Mouse (Mus musculus): ENCODE data around the gene Atxn2. TPM values are rescaled to one million over a fixed set of nuclear protein-coding genes. Genes with fewer than 3 reads are reported as not detected.
A peak's percentile ranks its signal among the peaks of the same experiment; 100 is the strongest.
"Not testable (repeated sequence)": the region's sequence is repeated elsewhere in the genome, so short reads cannot be mapped to it uniquely, and the experiment has no call there.

Atxn2 gene
- total RNA-seq, 1 experiment = 58.0 TPM

- Histone ChIP-seq H3K4me1 (ENCODE audit: control insufficient read depth in 2 of 2, insufficient read depth in 2 of 2, low read length in 2 of 2, poor library complexity in 1 of 2) (no peaks in the 10 kb centered on the region), H3K9ac (ENCODE audit: insufficient read depth, low read depth, low read length, poor library complexity, severe bottlenecking) (no peak overlapping the region), H3K36me3 (ENCODE audit: control insufficient read depth, insufficient read depth, low read length, poor library complexity, severe bottlenecking) (peaks cover 4% of the 10 kb centered on the region; the same call in 1 of the 2 replicates), H3K27ac (ENCODE audit: insufficient read depth, low read depth, low read length, poor library complexity, severe bottlenecking) (no peak overlapping the region), H3K9me3 (ENCODE audit: control insufficient read depth, insufficient read depth, low read depth, low read length) (no peaks in the 10 kb centered on the region), H3K4me3 (ENCODE audit: insufficient read depth in 1 of 2, low read depth in 1 of 2, low read length in 2 of 2, poor library complexity in 1 of 2, severe bottlenecking in 1 of 2) (no peak overlapping the region)
- in situ Hi-C loops (cut with MboI; ENCODE audit: low sequenced_read_pairs in 2 of 2, unreplicated experiment in 2 of 2) = no loop called here
- no peak for DNase-seq (ENCODE audit: low read depth, low spot score)
- TF ChIP-seq ZC3H11A (IDR thresholded peaks at IDR 0.05; ENCODE audit: borderline replicate concordance, low read depth, low read length) = no peak
- no peak for TF ChIP-seq HCFC1 (IDR thresholded peaks at IDR 0.05; ENCODE audit: borderline replicate concordance, insufficient read depth, low read length)
- TF ChIP-seq MAFK (IDR thresholded peaks at IDR 0.05; ENCODE audit: insufficient read depth, low read depth, low read length) = no peak
- no peak for TF ChIP-seq CHD2 (IDR thresholded peaks at IDR 0.05; ENCODE audit: low read depth, low read length)
- no peak for TF ChIP-seq ZNF384 (IDR thresholded peaks at IDR 0.05; ENCODE audit: low read depth, low read length)
Measured at GRCm38 (mm10) chr5:121730057-121730456, 18.9 kb downstream of the Atxn2 start.

DNA sequence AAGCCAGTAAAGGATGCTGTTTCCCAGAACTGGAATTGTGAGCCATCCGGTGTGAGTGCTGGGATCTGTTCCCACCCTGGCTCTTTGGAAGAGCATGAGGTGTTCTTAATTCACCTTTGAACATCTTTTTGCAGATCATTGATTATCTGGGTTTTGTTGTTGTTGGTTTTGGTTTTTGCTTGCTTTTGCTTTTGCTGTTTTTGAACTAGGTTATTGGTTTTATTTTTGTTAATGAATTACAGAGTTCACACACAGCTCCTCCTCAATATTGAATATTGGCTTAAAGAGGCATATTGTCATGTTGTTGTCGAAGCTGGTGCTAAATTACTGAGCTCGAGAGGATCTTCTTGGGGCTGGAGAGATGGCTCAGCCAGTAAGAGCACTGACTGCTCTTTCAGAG is 25.5 kb downstream of the Atxn2 start:
- Histone ChIP-seq H3K9ac (ENCODE audit: insufficient read depth, low read depth, low read length, poor library complexity, severe bottlenecking) (no peak overlapping the region), H3K4me3 (ENCODE audit: insufficient read depth in 1 of 2, low read depth in 1 of 2, low read length in 2 of 2, poor library complexity in 1 of 2, severe bottlenecking in 1 of 2) (no peak overlapping the region), H3K9me3 (ENCODE audit: control insufficient read depth, insufficient read depth, low read depth, low read length) (no peaks in the 10 kb centered on the region), H3K36me3 (ENCODE audit: control insufficient read depth, insufficient read depth, low read length, poor library complexity, severe bottlenecking) (peaks cover 4% of the 10 kb centered on the region; the same call in 1 of the 2 replicates), H3K4me1 (ENCODE audit: control insufficient read depth in 2 of 2, insufficient read depth in 2 of 2, low read length in 2 of 2, poor library complexity in 1 of 2) (no peaks in the 10 kb centered on the region), H3K27ac (ENCODE audit: insufficient read depth, low read depth, low read length, poor library complexity, severe bottlenecking) (no peak overlapping the region)
- in situ Hi-C loops (cut with MboI; ENCODE audit: low sequenced_read_pairs in 2 of 2, unreplicated experiment in 2 of 2) = no loop called here
- DNase-seq (ENCODE audit: low read depth, low spot score) = no peak
- TF ChIP-seq MAFK (IDR thresholded peaks at IDR 0.05; ENCODE audit: insufficient read depth, low read depth, low read length) = no peak
- no peak for TF ChIP-seq ZC3H11A (IDR thresholded peaks at IDR 0.05; ENCODE audit: borderline replicate concordance, low read depth, low read length)
- TF ChIP-seq HCFC1 (IDR thresholded peaks at IDR 0.05; ENCODE audit: borderline replicate concordance, insufficient read depth, low read length) = no peak
- TF ChIP-seq ZNF384 (IDR thresholded peaks at IDR 0.05; ENCODE audit: low read depth, low read length) = no peak
- no peak for TF ChIP-seq CHD2 (IDR thresholded peaks at IDR 0.05; ENCODE audit: low read depth, low read length)

GRCm38 (mm10) chr5:121738162-121738561 is 27.0 kb downstream of the Atxn2 start:
- H3K9me3 ChIP-seq (ENCODE audit: control insufficient read depth, insufficient read depth, low read depth, low read length); H3K4me3 ChIP-seq (ENCODE audit: insufficient read depth in 1 of 2, low read depth in 1 of 2, low read length in 2 of 2, poor library complexity in 1 of 2, severe bottlenecking in 1 of 2); H3K36me3 ChIP-seq (ENCODE audit: control insufficient read depth, insufficient read depth, low read length, poor library complexity, severe bottlenecking); H3K4me1 ChIP-seq (ENCODE audit: control insufficient read depth in 2 of 2, insufficient read depth in 2 of 2, low read length in 2 of 2, poor library complexity in 1 of 2); H3K27ac ChIP-seq (ENCODE audit: insufficient read depth, low read depth, low read length, poor library complexity, severe bottlenecking); in situ Hi-C loops (cut with MboI; ENCODE audit: low sequenced_read_pairs in 2 of 2, unreplicated experiment in 2 of 2); H3K9ac ChIP-seq (ENCODE audit: insufficient read depth, low read depth, low read length, poor library complexity, severe bottlenecking); DNase-seq (ENCODE audit: low read depth, low spot score): not testable (repeated sequence)
- 0 out of 2 replicates have a peak, but pooled peaks have one; percentile 58 for TF ChIP-seq ZNF384 (IDR thresholded peaks at IDR 0.05; ENCODE audit: low read depth, low read length)

DNA sequence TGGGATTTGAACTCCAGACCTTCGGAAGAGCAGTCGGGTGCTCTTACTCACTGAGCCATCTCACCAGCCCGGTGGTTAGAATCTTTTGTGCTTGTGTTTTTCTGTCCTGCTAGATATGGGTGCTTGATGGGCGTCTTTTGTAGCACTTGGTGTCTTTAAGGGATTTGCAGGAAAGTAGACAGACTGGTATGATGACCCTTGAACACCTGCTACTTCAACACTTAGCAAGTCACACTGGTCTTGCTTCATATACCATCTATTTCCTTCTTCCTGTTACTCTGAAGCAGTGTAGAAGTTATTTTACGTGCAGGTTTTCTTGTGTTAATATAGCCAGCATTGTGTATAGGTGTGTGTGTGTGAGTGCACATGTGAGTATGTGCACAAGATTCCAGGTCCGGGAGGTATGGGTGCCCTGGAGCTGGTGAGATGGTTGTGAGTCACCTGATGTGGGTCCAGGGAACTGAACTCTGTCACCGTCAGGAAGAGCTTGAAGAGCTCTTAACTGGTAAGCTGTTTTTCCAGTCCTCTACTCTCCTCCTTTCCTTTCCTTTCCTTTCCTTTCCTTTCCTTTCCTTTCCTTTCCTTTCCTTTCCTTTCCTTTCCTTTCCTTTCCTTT is 27.5 kb downstream of the Atxn2 start:
- H3K4me3 ChIP-seq (ENCODE audit: insufficient read depth in 1 of 2, low read depth in 1 of 2, low read length in 2 of 2, poor library complexity in 1 of 2, severe bottlenecking in 1 of 2) = no peak overlapping the region
- no peak overlapping the region for H3K9ac ChIP-seq (ENCODE audit: insufficient read depth, low read depth, low read length, poor library complexity, severe bottlenecking)
- in situ Hi-C loops (cut with MboI; ENCODE audit: low sequenced_read_pairs in 2 of 2, unreplicated experiment in 2 of 2) = no loop called here
- no peaks in the 10 kb centered on the region for H3K9me3 ChIP-seq (ENCODE audit: control insufficient read depth, insufficient read depth, low read depth, low read length)
- no peaks in the 10 kb centered on the region for H3K4me1 ChIP-seq (ENCODE audit: control insufficient read depth in 2 of 2, insufficient read depth in 2 of 2, low read length in 2 of 2, poor library complexity in 1 of 2)
- H3K36me3 ChIP-seq (ENCODE audit: control insufficient read depth, insufficient read depth, low read length, poor library complexity, severe bottlenecking) = peaks cover 4% of the 10 kb centered on the region; the same call in 1 of the 2 replicates
- H3K27ac ChIP-seq (ENCODE audit: insufficient read depth, low read depth, low read length, poor library complexity, severe bottlenecking) = no peak overlapping the region
- no peak for DNase-seq (ENCODE audit: low read depth, low spot score)
- TF ChIP-seq CHD2 (IDR thresholded peaks at IDR 0.05; ENCODE audit: low read depth, low read length) (no peak), HCFC1 (IDR thresholded peaks at IDR 0.05; ENCODE audit: borderline replicate concordance, insufficient read depth, low read length) (no peak), ZNF384 (IDR thresholded peaks at IDR 0.05; ENCODE audit: low read depth, low read length) (no peak), ZC3H11A (IDR thresholded peaks at IDR 0.05; ENCODE audit: borderline replicate concordance, low read depth, low read length) (no peak), MAFK (IDR thresholded peaks at IDR 0.05; ENCODE audit: insufficient read depth, low read depth, low read length) (no peak)

- Histone ChIP-seq H3K27ac (ENCODE audit: insufficient read depth, low read depth, low read length, poor library complexity, severe bottlenecking) (no peak overlapping the region), H3K4me1 (ENCODE audit: control insufficient read depth in 2 of 2, insufficient read depth in 2 of 2, low read length in 2 of 2, poor library complexity in 1 of 2) (no peaks in the 10 kb centered on the region), H3K4me3 (ENCODE audit: insufficient read depth in 1 of 2, low read depth in 1 of 2, low read length in 2 of 2, poor library complexity in 1 of 2, severe bottlenecking in 1 of 2) (no peak overlapping the region), H3K36me3 (ENCODE audit: control insufficient read depth, insufficient read depth, low read length, poor library complexity, severe bottlenecking) (no peaks in the 10 kb centered on the region; the same call in 1 of the 2 replicates), H3K9ac (ENCODE audit: insufficient read depth, low read depth, low read length, poor library complexity, severe bottlenecking) (no peak overlapping the region), H3K9me3 (ENCODE audit: control insufficient read depth, insufficient read depth, low read depth, low read length) (no peaks in the 10 kb centered on the region)
- in situ Hi-C loops (cut with MboI; ENCODE audit: low sequenced_read_pairs in 2 of 2, unreplicated experiment in 2 of 2) = no loop called here
- TF ChIP-seq ZNF384 (IDR thresholded peaks at IDR 0.05; ENCODE audit: low read depth, low read length) (no peak), CHD2 (IDR thresholded peaks at IDR 0.05; ENCODE audit: low read depth, low read length) (no peak), ZC3H11A (IDR thresholded peaks at IDR 0.05; ENCODE audit: borderline replicate concordance, low read depth, low read length) (no peak), HCFC1 (IDR thresholded peaks at IDR 0.05; ENCODE audit: borderline replicate concordance, insufficient read depth, low read length) (no peak), MAFK (IDR thresholded peaks at IDR 0.05; ENCODE audit: insufficient read depth, low read depth, low read length) (no peak)
- DNase-seq (ENCODE audit: low read depth, low spot score) = no peak
Measured at GRCm38 (mm10) chr5:121740516-121740915, 29.4 kb downstream of the Atxn2 start.
